Mouse (Mus musculus) kidney, adult 2 months (tissue): ENCODE measurements around the gene Tnip2.

ENCODE experiments used
- CTCF ChIP-seq: fragments of 200-500 bp; conservative IDR thresholded peaks from 2 replicates; pipeline ENCODE4 v1.5.1; 2011; ENCODE audit warnings: low read depth, mild to moderate bottlenecking, control low read depth, low read length, moderate library complexity, mixed read lengths; ENCODE audit not compliant: insufficient read depth, insufficient read length
- POLR2A ChIP-seq: fragments of 200-500 bp; IDR thresholded peaks from one replicate; pipeline ENCODE4 v1.6.1; 2011; ENCODE audit warnings: low read depth, low read length, control low read depth

GRCm38 (mm10) chr5:34512486-34512885 lies 1.3 kb downstream of the Tnip2 start:
- no peak for TF ChIP-seq POLR2A
- TF ChIP-seq CTCF, result no peak
